Mouse (Mus musculus) midbrain, embryonic 10.5 days (tissue): Measurements from ENCODE around the gene Uroc1. TPM values are rescaled to one million over a fixed set of nuclear protein-coding genes. Genes with fewer than 3 reads are reported as not detected.

Experiments
- DNase-seq: peaks from one replicate; pipeline ENCODE4 v3.0.0-alpha.2; 2017; ENCODE audit warnings: low spot score
- H3K27ac ChIP-seq: fragments of 300-500 bp; sonication (generic); replicated peaks from 2 replicates; pipeline ENCODE4 v1.5.1; 2016; ENCODE audit warnings: mild to moderate bottlenecking
- H3K27me3 ChIP-seq: fragments of 300-500 bp; sonication (generic); 2 replicates; pipeline ENCODE4 v1.6.1; 2016; ENCODE audit warnings: low read depth, mild to moderate bottlenecking; ENCODE audit not compliant: poor library complexity, severe bottlenecking
- H3K36me3 ChIP-seq: fragments of 300-500 bp; sonication (generic); 2 replicates; pipeline ENCODE4 v1.6.1; 2016; ENCODE audit warnings: mild to moderate bottlenecking, moderate library complexity
- H3K4me1 ChIP-seq: fragments of 300-500 bp; sonication (generic); 2 replicates; pipeline ENCODE4 v1.6.1; 2016
- H3K4me3 ChIP-seq: fragments of 300-500 bp; sonication (generic); 2 replicates; pipeline ENCODE4 v1.5.1; 2016; ENCODE audit warnings: mild to moderate bottlenecking, moderate library complexity
- H3K9me3 ChIP-seq: fragments of 300-500 bp; sonication (generic); replicated peaks from 2 replicates; pipeline ENCODE4 v1.6.1; 2016; ENCODE audit warnings: mild to moderate bottlenecking
- WGBS: fragments of 180-500 bp; shearing (Covaris S2); methylation state at CpG from one replicate; pipeline ENCODE4 v1.1.7; 2016; 5-methylcytosine and 5-hydroxymethylcytosine counted together
- polyA plus RNA-seq: library from polyadenylated mRNA; unstranded; fragments of >200 nt; fragmentation: Nextera tagmentation; extraction: Ambion mirVana; gene quantifications from 2 replicates; pipeline ENCODE4 v1.2.1, GENCODE M21; 2016

The Uroc1 gene
- polyA plus RNA-seq, 1 experiment from 2014 or later, result not detected

DNA sequence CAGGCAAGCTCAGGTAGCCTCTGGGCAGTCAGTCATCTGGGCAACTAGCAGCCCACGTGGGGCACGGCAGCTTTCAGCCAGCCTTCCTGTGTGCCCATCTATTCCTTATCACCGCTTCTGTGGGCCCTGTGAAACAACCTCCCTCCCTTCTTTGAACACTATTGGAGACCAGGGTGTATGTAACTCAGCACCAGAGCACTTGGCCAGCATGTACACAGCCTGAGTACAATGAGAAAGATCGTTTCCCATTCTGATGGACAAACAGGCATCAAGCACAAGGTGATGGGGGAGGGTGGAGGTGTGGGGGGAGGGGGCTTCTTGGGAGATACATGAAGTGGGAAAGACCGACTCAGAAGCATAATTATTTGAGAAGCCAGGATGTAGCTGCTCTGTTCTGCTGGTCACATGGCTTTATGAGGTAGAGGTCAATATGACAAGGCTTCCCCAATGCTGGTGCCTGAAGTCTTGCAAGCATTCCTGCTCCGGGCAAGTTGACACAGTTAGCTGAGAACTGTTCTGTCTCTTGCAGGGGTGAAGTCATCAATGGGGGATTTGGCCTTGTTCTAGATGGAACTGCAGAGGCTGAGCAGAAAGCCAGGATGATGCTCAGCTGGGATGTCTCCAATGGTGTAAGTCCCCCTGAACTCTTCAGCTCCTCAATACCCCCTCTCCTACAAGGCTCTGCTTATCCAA, 28.0 kb downstream of the Uroc1 start:
- Histone ChIP-seq H3K36me3 (no peaks in the 10 kb centered on the region), H3K27me3 (no peaks in the 10 kb centered on the region), H3K4me1 (peaks cover 16% of the 10 kb centered on the region), H3K4me3 (no peak overlapping the region), H3K27ac (no peak overlapping the region), H3K9me3 (no peaks in the 10 kb centered on the region)
- WGBS, result 85% methylated on average over 6 of the region's 6 CpGs
- no peak for DNase-seq

DNA sequence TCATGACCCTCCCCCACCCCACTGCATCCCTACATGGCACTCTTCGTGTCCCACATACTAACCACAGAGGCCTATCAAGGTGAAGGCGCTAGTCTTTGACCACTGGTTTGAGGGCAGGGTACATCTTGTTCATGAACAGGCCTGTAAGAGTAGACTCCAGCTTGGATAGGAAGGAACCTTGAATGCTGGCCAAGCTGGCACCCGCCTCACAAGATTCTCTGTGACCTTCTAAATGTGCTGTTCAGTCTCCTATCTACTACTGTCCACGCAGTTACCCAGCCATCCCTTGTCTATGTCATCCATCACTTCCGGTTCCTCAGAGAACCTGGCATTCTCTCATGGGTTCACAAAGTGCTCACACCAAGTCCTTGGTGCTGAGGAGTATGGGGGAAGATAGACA, 30.2 kb downstream of the Uroc1 start:
- 87% methylated on average over 5 of the region's 5 CpGs for WGBS
- no peak overlapping the region for H3K27ac ChIP-seq
- no peaks in the 10 kb centered on the region for H3K36me3 ChIP-seq
- H3K4me1 ChIP-seq, result peaks cover 16% of the 10 kb centered on the region
- no peaks in the 10 kb centered on the region for H3K9me3 ChIP-seq
- no peaks in the 10 kb centered on the region for H3K27me3 ChIP-seq
- no peak overlapping the region for H3K4me3 ChIP-seq
- no peak for DNase-seq

DNA sequence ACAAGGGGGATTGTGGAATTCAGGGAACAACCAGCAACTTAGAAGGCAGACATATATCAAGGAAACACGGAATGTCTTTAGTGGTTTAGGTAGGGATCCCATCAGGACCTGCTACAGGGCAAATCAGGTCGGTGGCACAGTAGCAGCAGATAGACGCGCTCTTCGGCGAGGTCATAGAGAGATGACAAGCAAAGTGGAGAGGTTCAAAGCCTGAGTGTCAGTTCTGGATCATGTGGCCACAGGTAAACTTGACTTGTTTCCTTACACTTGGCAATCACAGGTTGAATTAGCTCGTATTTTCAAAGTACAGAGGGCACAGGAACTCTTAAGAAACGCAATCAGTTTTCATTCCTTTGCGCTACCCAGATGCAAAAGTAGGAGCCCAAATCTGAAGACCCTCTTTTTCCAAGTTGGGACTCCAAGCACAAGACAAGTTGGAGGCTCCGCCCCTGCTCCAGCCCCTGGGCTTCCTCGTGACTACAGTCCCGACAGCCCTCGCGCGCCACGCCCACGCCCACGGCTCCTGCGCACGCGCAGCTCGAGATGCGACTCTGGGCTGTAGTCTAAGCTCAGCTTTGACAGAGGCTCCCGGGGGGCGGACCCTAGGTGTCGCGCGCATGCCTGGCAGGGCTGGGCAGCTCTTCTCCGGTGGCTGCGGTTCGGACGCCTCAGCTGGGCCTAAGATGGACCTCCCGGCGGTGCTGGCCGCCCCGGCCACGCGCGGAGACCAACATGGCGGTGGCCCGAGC, 36.1 kb downstream of the Uroc1 start, which contains the start of gene Zxdc:
Gene Zxdc (plus strand): TSS at position 517 of the 749 bp plus-strand sequence.
- no peaks in the 10 kb centered on the region for H3K27me3 ChIP-seq
- peaks cover 31% of the 10 kb centered on the region for H3K4me1 ChIP-seq
- H3K9me3 ChIP-seq, result no peaks in the 10 kb centered on the region
- H3K27ac ChIP-seq, result peak within 1 kb of the TSS; percentile 88
- peak within 1 kb of the TSS; percentile 96 for H3K4me3 ChIP-seq
- peak; percentile 98 for DNase-seq
- H3K36me3 ChIP-seq, result peaks cover 23% of the 10 kb centered on the region
- WGBS, result 7% methylated on average over 41 of the region's 41 CpGs

DNA sequence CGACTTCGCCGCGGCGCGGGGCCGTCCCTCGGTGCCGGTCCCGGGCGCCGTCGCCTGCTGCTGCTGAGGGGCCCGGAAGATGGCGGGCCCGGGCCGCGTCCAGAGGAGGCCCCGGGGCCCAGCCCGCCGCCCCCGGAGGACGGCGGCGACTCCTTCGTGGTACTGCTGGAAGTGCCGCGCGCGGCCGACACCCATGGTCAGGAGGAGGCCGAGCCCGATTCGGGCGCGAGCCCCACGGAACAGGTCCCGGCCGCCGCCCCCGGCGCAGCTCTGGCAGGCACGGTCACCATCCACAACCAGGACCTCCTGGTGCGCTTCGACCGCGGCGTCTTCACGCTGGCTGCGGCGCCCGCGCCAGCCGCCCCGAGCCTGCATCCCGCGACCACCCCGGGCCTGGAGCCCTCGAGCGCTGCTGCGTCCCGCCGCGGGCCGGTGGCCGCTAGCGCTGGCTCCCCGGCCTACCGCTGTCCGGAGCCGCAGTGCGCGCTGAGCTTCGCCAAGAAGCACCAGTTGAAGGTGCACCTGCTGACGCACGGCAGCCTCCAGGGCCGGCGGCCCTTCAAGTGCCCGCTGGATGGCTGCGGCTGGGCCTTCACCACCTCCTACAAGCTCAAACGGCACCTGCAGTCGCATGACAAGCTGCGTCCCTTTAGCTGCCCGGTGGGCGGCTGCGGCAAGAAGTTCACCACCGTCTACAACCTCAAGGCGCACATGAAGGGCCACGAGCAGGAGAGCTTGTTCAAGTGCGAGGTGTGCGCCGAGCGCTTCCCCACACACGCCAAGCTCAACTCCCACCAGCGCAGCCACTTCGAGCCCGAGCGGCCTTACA, 36.9 kb downstream of the Uroc1 start:
- peaks cover 31% of the 10 kb centered on the region for H3K36me3 ChIP-seq
- peaks cover 31% of the 10 kb centered on the region for H3K4me1 ChIP-seq
- H3K9me3 ChIP-seq, result no peaks in the 10 kb centered on the region
- H3K27me3 ChIP-seq, result no peaks in the 10 kb centered on the region
- WGBS, result under 1% methylated on average over 85 of the region's 98 CpGs
- H3K27ac ChIP-seq, result peak overlapping the region; percentile 88
- peak; percentile 60 for DNase-seq
- peak overlapping the region; percentile 96 for H3K4me3 ChIP-seq

DNA sequence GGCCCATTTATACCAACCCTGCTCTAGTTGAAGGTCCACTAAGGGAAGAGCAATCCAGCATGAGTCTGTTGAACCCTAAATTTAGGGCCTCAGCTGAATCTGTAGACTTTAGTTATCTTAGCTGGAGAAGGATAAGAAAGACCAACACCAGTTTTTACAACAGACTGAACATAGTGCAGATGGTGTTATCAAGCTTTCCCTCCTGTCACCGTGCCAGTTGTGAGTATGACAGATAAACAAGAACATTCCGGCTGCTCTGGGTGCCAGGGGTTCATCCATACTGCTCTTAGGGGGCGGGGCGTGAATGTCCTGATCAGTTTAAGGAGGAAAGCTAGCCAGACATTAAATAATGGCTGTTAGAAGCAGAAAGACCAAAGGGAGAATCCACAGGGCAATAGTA, 41.6 kb downstream of the Uroc1 start:
- H3K9me3 ChIP-seq, result no peaks in the 10 kb centered on the region
- DNase-seq, result no peak
- H3K27me3 ChIP-seq, result no peaks in the 10 kb centered on the region
- H3K27ac ChIP-seq, result no peak overlapping the region
- 91% methylated on average over 4 of the region's 4 CpGs for WGBS
- peaks cover 27% of the 10 kb centered on the region for H3K4me1 ChIP-seq
- H3K36me3 ChIP-seq, result peaks cover 77% of the 10 kb centered on the region
- H3K4me3 ChIP-seq, result no peak overlapping the region

DNA sequence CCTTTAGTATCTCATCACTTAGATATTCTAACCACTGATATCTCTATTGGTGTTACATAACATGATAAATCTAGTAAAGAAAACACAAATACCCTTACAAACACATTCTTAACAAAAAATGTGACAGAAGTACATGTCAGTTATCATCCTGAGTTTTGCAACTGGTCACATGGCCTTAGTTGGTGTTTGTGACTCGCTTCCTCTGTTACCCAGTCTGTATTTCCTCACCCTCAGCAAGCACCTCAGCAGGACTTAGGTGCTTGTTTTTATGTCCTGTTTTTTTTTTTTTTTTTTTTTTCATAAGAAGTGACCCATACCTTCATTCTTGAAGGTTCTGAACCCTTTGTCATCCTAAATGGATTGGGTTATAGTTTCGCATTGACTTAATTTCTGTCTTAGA, 44.6 kb downstream of the Uroc1 start:
- Histone ChIP-seq H3K27ac (no peak overlapping the region), H3K36me3 (peaks cover 99% of the 10 kb centered on the region), H3K4me1 (no peaks in the 10 kb centered on the region), H3K4me3 (no peak overlapping the region), H3K9me3 (no peaks in the 10 kb centered on the region), H3K27me3 (no peaks in the 10 kb centered on the region)
- WGBS, result 98% methylated on average over 2 of the region's 2 CpGs
- DNase-seq, result no peak

DNA sequence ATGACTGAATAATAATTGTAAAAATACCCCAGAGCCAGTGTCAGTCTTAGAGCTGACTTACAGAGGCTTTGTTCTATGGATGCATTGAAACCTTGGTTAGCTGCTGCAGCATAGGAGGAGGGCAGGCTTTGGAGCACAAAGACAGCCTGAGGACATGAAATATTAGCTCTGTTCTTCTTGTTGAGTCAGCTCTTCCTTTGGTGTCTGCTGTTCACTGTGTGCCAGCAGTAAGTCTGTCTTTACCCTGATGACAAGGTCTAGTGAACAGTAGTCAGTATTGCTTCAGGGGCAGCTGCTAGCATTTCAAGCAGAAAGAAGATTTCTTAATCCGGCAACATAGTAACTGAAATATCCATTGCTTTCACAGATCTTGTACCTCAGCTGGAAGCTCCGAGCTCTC, 48.4 kb downstream of the Uroc1 start:
- H3K9me3 ChIP-seq, result no peaks in the 10 kb centered on the region
- DNase-seq, result no peak
- 92% methylated on average over 2 of the region's 2 CpGs for WGBS
- H3K36me3 ChIP-seq, result peaks cover 99% of the 10 kb centered on the region
- H3K27ac ChIP-seq, result no peak overlapping the region
- no peaks in the 10 kb centered on the region for H3K4me1 ChIP-seq
- H3K4me3 ChIP-seq, result no peak overlapping the region
- no peaks in the 10 kb centered on the region for H3K27me3 ChIP-seq

DNA sequence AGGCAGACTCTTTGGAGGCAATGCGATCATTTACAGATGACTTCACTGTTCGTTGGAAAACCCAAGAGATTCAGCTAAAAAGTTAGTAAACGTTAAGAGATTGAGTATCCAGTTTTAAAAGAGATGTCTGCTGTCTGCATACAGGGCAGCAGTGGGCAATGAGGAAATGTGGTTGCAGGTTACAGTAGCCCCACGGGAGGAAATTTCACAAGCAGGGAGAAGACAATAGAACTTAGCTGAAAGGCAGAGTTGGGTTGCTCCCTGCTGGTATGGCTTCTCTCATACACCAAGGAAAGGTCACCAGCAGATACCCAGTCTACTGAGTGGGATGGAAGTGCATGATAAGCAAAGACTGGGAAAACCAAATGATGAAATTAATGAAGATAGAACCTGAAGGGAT, 57.5 kb downstream of the Uroc1 start:
- Histone ChIP-seq H3K36me3 (peaks cover 64% of the 10 kb centered on the region), H3K27me3 (no peaks in the 10 kb centered on the region), H3K27ac (no peak overlapping the region), H3K4me1 (no peaks in the 10 kb centered on the region), H3K9me3 (no peaks in the 10 kb centered on the region), H3K4me3 (no peak overlapping the region)
- 89% methylated on average over 4 of the region's 4 CpGs for WGBS
- no peak for DNase-seq

DNA sequence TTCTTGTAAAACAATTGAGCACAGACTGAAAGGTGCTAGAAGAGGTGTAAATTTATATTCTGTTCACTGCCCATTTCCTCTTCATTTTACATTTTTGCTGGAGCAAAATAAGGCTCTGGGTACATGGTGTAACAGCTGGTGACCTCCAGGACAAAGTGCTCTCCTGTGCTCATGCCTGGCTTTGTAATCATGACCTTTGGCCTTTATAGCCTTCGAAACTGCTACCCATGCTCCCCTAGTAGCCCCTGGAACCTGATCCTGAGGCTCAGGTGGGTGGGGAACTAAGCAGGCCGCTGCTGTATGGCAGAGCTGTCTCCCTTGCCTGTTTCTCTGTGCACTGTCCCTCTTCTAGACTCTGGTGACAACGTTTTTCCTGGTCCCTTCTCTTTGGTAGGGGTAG, 60.9 kb downstream of the Uroc1 start:
- no peak overlapping the region for H3K27ac ChIP-seq
- peaks cover 38% of the 10 kb centered on the region for H3K36me3 ChIP-seq
- no peaks in the 10 kb centered on the region for H3K4me1 ChIP-seq
- no peak overlapping the region for H3K4me3 ChIP-seq
- no peaks in the 10 kb centered on the region for H3K27me3 ChIP-seq
- no peak for DNase-seq
- H3K9me3 ChIP-seq, result no peaks in the 10 kb centered on the region
- 61% methylated on average over 3 of the region's 3 CpGs for WGBS

DNA sequence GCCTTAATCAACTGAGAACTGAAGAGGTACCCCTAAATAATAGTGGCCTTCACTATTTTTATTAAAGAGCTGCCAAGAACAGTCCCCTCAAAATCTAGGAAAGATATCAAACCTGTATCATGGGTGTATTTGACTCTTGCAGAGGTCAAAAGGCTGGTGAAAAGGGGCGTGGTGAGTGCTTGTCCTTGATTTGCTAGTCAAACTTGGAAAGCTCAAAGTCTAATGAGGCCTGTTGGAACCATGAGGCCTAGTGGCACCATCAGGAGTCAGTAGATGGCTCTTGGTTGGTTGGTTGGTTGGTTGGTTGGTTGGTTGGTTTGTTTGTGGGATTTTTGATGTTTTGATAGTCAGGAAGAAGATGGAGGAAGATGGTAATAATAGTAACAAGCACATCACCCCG, 62.7 kb downstream of the Uroc1 start:
- Histone ChIP-seq H3K36me3 (peaks cover 34% of the 10 kb centered on the region), H3K27ac (no peak overlapping the region), H3K4me3 (no peak overlapping the region), H3K9me3 (no peaks in the 10 kb centered on the region), H3K4me1 (no peaks in the 10 kb centered on the region), H3K27me3 (no peaks in the 10 kb centered on the region)
- 97% methylated on average over 2 of the region's 2 CpGs for WGBS
- DNase-seq, result no peak

DNA sequence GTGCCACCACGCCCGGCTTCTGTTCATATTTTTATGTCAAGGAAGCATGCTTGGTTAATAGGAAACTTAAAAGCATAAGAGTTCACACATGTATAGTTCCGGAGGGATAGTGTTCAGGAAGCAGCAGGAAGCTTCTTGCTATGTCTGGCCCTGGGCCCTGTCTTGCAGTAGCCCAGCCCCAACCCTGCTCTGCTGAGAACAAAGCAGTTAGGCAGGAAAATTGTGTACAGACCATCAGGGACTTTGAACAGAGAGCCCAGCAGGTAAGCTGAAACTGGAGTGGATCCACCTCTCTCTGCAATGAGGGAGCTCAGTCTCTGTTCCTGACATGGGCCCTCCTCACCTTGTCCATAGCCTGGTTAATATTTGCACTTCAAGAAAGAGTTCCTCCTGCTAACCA, 64.2 kb downstream of the Uroc1 start:
- Histone ChIP-seq H3K4me1 (no peaks in the 10 kb centered on the region), H3K9me3 (no peaks in the 10 kb centered on the region), H3K4me3 (no peak overlapping the region), H3K27me3 (no peaks in the 10 kb centered on the region), H3K27ac (no peak overlapping the region), H3K36me3 (peaks cover 37% of the 10 kb centered on the region)
- DNase-seq, result no peak
- WGBS, result 88% methylated on average over 3 of the region's 3 CpGs

DNA sequence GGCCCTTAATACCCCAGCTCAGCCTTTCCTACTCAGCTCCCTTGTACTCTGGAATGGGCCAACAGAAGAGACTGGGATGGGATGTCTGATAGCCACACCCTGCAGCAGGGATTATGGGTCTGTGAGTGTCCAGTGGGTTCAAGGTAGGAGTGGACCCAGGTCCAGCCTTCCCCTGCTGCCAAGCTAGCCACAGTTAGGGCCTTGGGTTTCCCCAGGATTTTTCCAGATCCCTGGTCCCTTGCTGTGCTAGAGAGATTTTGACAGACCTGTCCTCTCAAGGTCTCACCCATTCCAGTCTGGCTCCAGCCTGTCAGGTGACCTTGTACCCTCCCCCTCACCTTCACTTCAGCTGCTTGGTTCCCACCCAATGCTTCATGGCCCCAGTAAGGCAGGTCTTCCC, 75.5 kb downstream of the Uroc1 start:
- Histone ChIP-seq H3K27me3 (no peaks in the 10 kb centered on the region), H3K4me3 (no peak overlapping the region), H3K36me3 (peaks cover 18% of the 10 kb centered on the region), H3K9me3 (no peaks in the 10 kb centered on the region), H3K27ac (no peak overlapping the region), H3K4me1 (no peaks in the 10 kb centered on the region)
- no peak for DNase-seq

DNA sequence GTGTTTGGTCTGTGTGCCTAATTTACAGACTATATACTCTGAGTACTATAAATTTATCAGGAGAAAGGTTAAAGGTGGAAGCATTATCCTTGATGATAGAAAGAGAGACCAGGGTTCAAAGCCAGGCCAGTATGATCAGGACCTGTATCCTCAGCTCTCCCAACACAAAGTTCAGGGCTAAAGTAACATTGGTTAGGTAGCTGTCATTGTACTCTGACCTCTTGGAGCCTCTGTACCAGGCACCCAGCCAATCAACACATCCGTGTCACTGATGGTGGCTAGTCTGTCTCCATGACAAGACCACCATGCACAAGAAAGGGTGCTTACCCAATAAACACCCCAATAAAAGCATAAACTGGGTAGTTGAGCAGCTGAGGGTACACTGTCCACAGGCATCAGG, 77.9 kb downstream of the Uroc1 start:
- Histone ChIP-seq H3K9me3 (no peaks in the 10 kb centered on the region), H3K36me3 (no peaks in the 10 kb centered on the region), H3K27me3 (no peaks in the 10 kb centered on the region), H3K4me3 (no peak overlapping the region), H3K27ac (no peak overlapping the region), H3K4me1 (no peaks in the 10 kb centered on the region)
- 95% methylated on average over 1 of the region's 1 CpGs for WGBS
- no peak for DNase-seq
